Comparison of ENCODE assay signal across 13 mouse cellular contexts in the genomic region with DNA sequence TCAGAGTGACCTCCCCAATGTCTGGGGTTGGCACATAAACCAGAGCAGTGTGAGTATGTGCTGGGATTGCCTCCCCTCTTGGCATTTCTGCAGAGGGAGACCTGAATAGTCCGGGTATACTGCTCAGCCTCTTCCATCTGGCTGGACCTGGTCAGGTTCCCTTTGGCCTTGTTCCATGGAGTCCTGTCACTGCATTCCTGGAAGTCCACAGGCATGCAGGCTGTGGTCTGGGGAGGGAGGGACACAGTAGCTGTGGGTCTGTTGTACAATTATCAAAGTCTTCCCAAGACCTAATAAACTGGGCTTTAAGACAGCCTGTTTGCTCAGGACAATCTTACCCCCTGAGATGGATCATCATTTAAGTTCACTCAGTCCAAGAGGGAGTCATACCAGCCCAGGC. TPM values are rescaled to one million over a fixed set of nuclear protein-coding genes. Genes with fewer than 3 reads are reported as not detected.
DNase-seq lines count a peak whose midpoint lies in the region; ATAC-seq and TF ChIP-seq lines count a peak whose summit lies in the region.
"Had no signal": no experiment of that assay in that cellular context is flagged by ENCODE, and none has a peak within 500 bp of the region (broad histone marks: within the 10 kb centered on the region; RNA-seq: fewer than 3 reads in every experiment).

No protein-coding gene starts in this region.

- peaks cover 10% of the 10 kb centered on the region for H3K27me3 ChIP-seq in heart, postnatal 0 days (ENCODE audit: control insufficient read depth, insufficient read depth, low read length)
- H3K27me3 ChIP-seq in heart, embryonic 10.5 days (ENCODE audit: insufficient read depth, poor library complexity, severe bottlenecking): peaks cover 16% of the 10 kb centered on the region
- no peaks in the 10 kb centered on the region for H3K27me3 ChIP-seq in kidney, embryonic 16.5 days (ENCODE audit: insufficient read depth, low read length)
- H3K27me3 ChIP-seq: limb, embryonic 15.5 days had no signal

- TF ChIP-seq CTCF in heart, postnatal 0 days (IDR thresholded peaks at IDR 0.05; ENCODE audit: low read depth): no peak

- DNase-seq in heart, postnatal 0 days (ENCODE audit: low spot score): peak; percentile 30
- no peak for DNase-seq in heart, embryonic 10.5 days (ENCODE audit: low spot score)
- peak; percentile 46 for DNase-seq in brain, adult 2 months (ENCODE audit: low read depth, low spot score)
- peak; percentile 42 for DNase-seq in lung, postnatal 14 days
- no peak for DNase-seq in urinary bladder, postnatal 25 days (ENCODE audit: low spot score)
- DNase-seq in adrenal gland, postnatal 10 days: no peak

- no peak overlapping the region for H3K4me2 ChIP-seq in heart, postnatal 0 days (ENCODE audit: low read depth, low read length)
- H3K4me2 ChIP-seq in kidney, embryonic 16.5 days (replicated peaks; ENCODE audit: low read depth, low read length): no peak overlapping the region
- H3K4me2 ChIP-seq: limb, embryonic 15.5 days had no signal

- no peak overlapping the region for H3K9ac ChIP-seq in heart, postnatal 0 days (replicated peaks; ENCODE audit: low read depth, low read length)
- no peak overlapping the region for H3K9ac ChIP-seq in kidney, embryonic 16.5 days (replicated peaks; ENCODE audit: low read length)
- H3K9ac ChIP-seq: limb, embryonic 15.5 days had no signal

- no peaks in the 10 kb centered on the region for H3K9me3 ChIP-seq in heart, postnatal 0 days (replicated peaks; ENCODE audit: control insufficient read depth, low read length)
- H3K9me3 ChIP-seq in heart, embryonic 10.5 days: no peaks in the 10 kb centered on the region
- H3K9me3 ChIP-seq in kidney, embryonic 16.5 days (ENCODE audit: low read length): no peaks in the 10 kb centered on the region
- H3K9me3 ChIP-seq: limb, embryonic 15.5 days had no signal

- H3K4me3 ChIP-seq in heart, postnatal 0 days (ENCODE audit: low read depth, low read length): no peak overlapping the region
- H3K4me3 ChIP-seq in heart, embryonic 10.5 days: no peak overlapping the region
- H3K4me3 ChIP-seq in kidney, embryonic 16.5 days (ENCODE audit: low read length): no peak overlapping the region
- H3K4me3 ChIP-seq: limb, embryonic 15.5 days had no signal

- TF ChIP-seq EP300 in heart, postnatal 0 days (IDR thresholded peaks at IDR 0.05; ENCODE audit: low read depth): no peak

- WGBS in heart, postnatal 0 days: 37% methylated on average over 1 of the region's 1 CpGs
- 38% methylated on average over 1 of the region's 1 CpGs for WGBS in heart, embryonic 10.5 days
- 58% methylated on average over 1 of the region's 1 CpGs for WGBS in kidney, embryonic 16.5 days

- no peak overlapping the region; the same call in 1 of the 2 replicates for H3K27ac ChIP-seq in heart, postnatal 0 days (ENCODE audit: low read depth)
- no peak overlapping the region for H3K27ac ChIP-seq in heart, embryonic 10.5 days
- H3K27ac ChIP-seq in kidney, embryonic 16.5 days (ENCODE audit: low read length): no peak overlapping the region
- H3K27ac ChIP-seq: limb, embryonic 15.5 days; stomach, postnatal 0 days had no signal

- H3K4me1 ChIP-seq in heart, postnatal 0 days (ENCODE audit: control insufficient read depth, insufficient read depth): peaks cover 17% of the 10 kb centered on the region
- H3K4me1 ChIP-seq in heart, embryonic 10.5 days: peaks cover 23% of the 10 kb centered on the region; the same call in 1 of the 2 replicates
- 0 out of 2 replicates have a peak, but pooled peaks cover 5% of the 10 kb centered on the region for H3K4me1 ChIP-seq in kidney, embryonic 16.5 days (ENCODE audit: insufficient read depth, low read length)

- ATAC-seq in heart, postnatal 0 days (ENCODE audit: insufficient read depth, low read depth): peak; percentile 73
- 0 out of 2 replicates have a peak, but pooled peaks have one; percentile 44 for ATAC-seq in kidney, embryonic 16.5 days (ENCODE audit: low FRiP score, low TSS enrichment)

- no peaks in the 10 kb centered on the region for H3K36me3 ChIP-seq in heart, postnatal 0 days (replicated peaks; ENCODE audit: control insufficient read depth, insufficient read depth, low read length)
- no peaks in the 10 kb centered on the region for H3K36me3 ChIP-seq in heart, embryonic 10.5 days
- H3K36me3 ChIP-seq in kidney, embryonic 16.5 days (ENCODE audit: insufficient read depth, low read length): no peaks in the 10 kb centered on the region
- H3K36me3 ChIP-seq: limb, embryonic 15.5 days had no signal

RNA-seq across cellular contexts. Expression of a gene that starts 14.1 kb away (rescaled TPM):
- not detected in 2 replicates for total RNA-seq in heart, postnatal 0 days (2014; rRNA removed; ENCODE audit: low replicate concordance)
- polyA plus RNA-seq in heart, postnatal 0 days (2015; fragmentation: Nextera tagmentation; extraction: Ambion mirVana): 0.03 and 0.08 TPM in 2 replicates
- 0.12 and 0.44 TPM in 2 replicates for polyA plus RNA-seq in heart, embryonic 10.5 days (2016; fragmentation: Nextera tagmentation; extraction: Ambion mirVana)
- 0.32 and 0.37 TPM in 2 replicates for polyA plus RNA-seq in kidney, embryonic 16.5 days (2015; fragmentation: Nextera tagmentation; extraction: Ambion mirVana)
- total RNA-seq in adrenal gland, postnatal 10 days (2021): under 1 TPM; 0.36 to 0.51 TPM
- total RNA-seq: common myeloid progenitor, adult 5-6 weeks; hematopoietic stem cell, adult 5-6 weeks; megakaryocyte progenitor cell, adult 5-6 weeks had no signal

RNA-seq across cellular contexts. Expression of a gene that starts 26.2 kb away (rescaled TPM):
- total RNA-seq in heart, postnatal 0 days (2014; rRNA removed; ENCODE audit: low replicate concordance): not detected in 2 replicates
- polyA plus RNA-seq in heart, postnatal 0 days (2015; fragmentation: Nextera tagmentation; extraction: Ambion mirVana): not detected in 2 replicates
- not detected in 2 replicates for polyA plus RNA-seq in heart, embryonic 10.5 days (2016; fragmentation: Nextera tagmentation; extraction: Ambion mirVana)
- not detected in 2 replicates for polyA plus RNA-seq in kidney, embryonic 16.5 days (2015; fragmentation: Nextera tagmentation; extraction: Ambion mirVana)
- under 1 TPM; 0.15 to 0.33 TPM for total RNA-seq in adrenal gland, postnatal 10 days (2021)
- total RNA-seq: common myeloid progenitor, adult 5-6 weeks; hematopoietic stem cell, adult 5-6 weeks had no signal
- polyA plus RNA-seq: intestine, embryonic 14.5 days; limb, embryonic 15.5 days; stomach, postnatal 0 days had no signal

RNA-seq across cellular contexts. Expression of a gene that starts 26.2 kb away (rescaled TPM):
- 0.23 TPM in 1 of 2 replicates, not detected in the other for total RNA-seq in heart, postnatal 0 days (2014; rRNA removed; ENCODE audit: low replicate concordance)
- polyA plus RNA-seq in heart, postnatal 0 days (2015; fragmentation: Nextera tagmentation; extraction: Ambion mirVana): 0.36 and 0.56 TPM in 2 replicates
- polyA plus RNA-seq in heart, embryonic 10.5 days (2016; fragmentation: Nextera tagmentation; extraction: Ambion mirVana): 0.09 TPM in 1 of 2 replicates, not detected in the other
- polyA plus RNA-seq in kidney, embryonic 16.5 days (2015; fragmentation: Nextera tagmentation; extraction: Ambion mirVana): 0.17 and 0.41 TPM in 2 replicates
- 1 to 10 TPM; 3.3 to 3.8 TPM for total RNA-seq in adrenal gland, postnatal 10 days (2021)

RNA-seq across cellular contexts. Expression of a gene that starts 38.5 kb away (rescaled TPM):
- 1.2 and 3.9 TPM in 2 replicates for total RNA-seq in heart, postnatal 0 days (2014; rRNA removed; ENCODE audit: low replicate concordance)
- 0.27 and 0.41 TPM in 2 replicates for polyA plus RNA-seq in heart, postnatal 0 days (2015; fragmentation: Nextera tagmentation; extraction: Ambion mirVana)
- polyA plus RNA-seq in heart, embryonic 10.5 days (2016; fragmentation: Nextera tagmentation; extraction: Ambion mirVana): 1.8 and 2.4 TPM in 2 replicates
- 2.5 and 3.1 TPM in 2 replicates for polyA plus RNA-seq in kidney, embryonic 16.5 days (2015; fragmentation: Nextera tagmentation; extraction: Ambion mirVana)
- total RNA-seq in adrenal gland, postnatal 10 days (2021): 1 to 10 TPM; 1.5 to 2.6 TPM

RNA-seq across cellular contexts. Expression of a gene that starts 39.4 kb away (rescaled TPM):
- total RNA-seq in heart, postnatal 0 days (2014; rRNA removed; ENCODE audit: low replicate concordance): 6.4 and 6.9 TPM in 2 replicates
- 0.70 and 0.72 TPM in 2 replicates for polyA plus RNA-seq in heart, postnatal 0 days (2015; fragmentation: Nextera tagmentation; extraction: Ambion mirVana)
- polyA plus RNA-seq in heart, embryonic 10.5 days (2016; fragmentation: Nextera tagmentation; extraction: Ambion mirVana): 2.1 and 3.0 TPM in 2 replicates
- polyA plus RNA-seq in kidney, embryonic 16.5 days (2015; fragmentation: Nextera tagmentation; extraction: Ambion mirVana): 3.7 and 4.6 TPM in 2 replicates
- total RNA-seq in adrenal gland, postnatal 10 days (2021): 10 to 100 TPM; 11.9 to 16.5 TPM

Comparison
In these comparisons a context has a peak if more than half of its experiments do, and no peak if none do; other contexts are left out.
1. DNase-seq: peak in heart, postnatal 0 days (single experiment), brain, adult 2 months (single experiment) and lung, postnatal 14 days (single experiment); none in heart, embryonic 10.5 days (single experiment), urinary bladder, postnatal 25 days (single experiment) and adrenal gland, postnatal 10 days (single experiment).